Mouse (Mus musculus): ENCODE measurements around the gene Rad50. TPM values are rescaled to one million over a fixed set of nuclear protein-coding genes. Genes with fewer than 3 reads are reported as not detected.
A peak's percentile ranks its signal among the peaks of the same experiment; 100 is the strongest.

Rad50 gene
- total RNA-seq, 2 experiments from 2014 or later = 13.0 to 13.7 TPM

- TF ChIP-seq CTCF (conservative IDR thresholded peaks at IDR 0.05) = no peak
- Histone ChIP-seq H3K27ac (no peak overlapping the region), H3K4me3 (no peak overlapping the region)
- no peak for DNase-seq (ENCODE audit: low spot score in 2 of 2)
Measured at GRCm38 (mm10) chr11:53734970-53735681, 28.0 kb upstream of the Rad50 start.

GRCm38 (mm10) chr11:53734431-53734830, 27.3 kb upstream of the Rad50 start:
- no peak overlapping the region for H3K4me3 ChIP-seq
- H3K27ac ChIP-seq = no peak overlapping the region
- DNase-seq (ENCODE audit: low spot score in 2 of 2) = no peak
- TF ChIP-seq CTCF (conservative IDR thresholded peaks at IDR 0.05) = no peak

GRCm38 (mm10) chr11:53733824-53734223, 26.7 kb upstream of the Rad50 start:
- no peak for DNase-seq (ENCODE audit: low spot score in 2 of 2)
- no peak overlapping the region for H3K4me3 ChIP-seq
- no peak overlapping the region for H3K27ac ChIP-seq
- peak; percentile 42 for TF ChIP-seq CTCF (conservative IDR thresholded peaks at IDR 0.05)

- no peak overlapping the region for H3K27ac ChIP-seq
- no peak overlapping the region for H3K4me3 ChIP-seq
- no peak for DNase-seq (ENCODE audit: low spot score in 2 of 2)
- no peak for TF ChIP-seq CTCF (conservative IDR thresholded peaks at IDR 0.05)
Measured at GRCm38 (mm10) chr11:53732244-53732643, 25.1 kb upstream of the Rad50 start.

- Histone ChIP-seq H3K27ac (no peak overlapping the region), H3K4me3 (no peak overlapping the region)
- DNase-seq (ENCODE audit: low spot score in 2 of 2) = no peak
- TF ChIP-seq CTCF (conservative IDR thresholded peaks at IDR 0.05) = no peak
Measured at GRCm38 (mm10) chr11:53731457-53731856, 24.3 kb upstream of the Rad50 start.

- no peak for TF ChIP-seq CTCF (conservative IDR thresholded peaks at IDR 0.05)
- H3K27ac ChIP-seq = no peak within 1 kb of the TSS
- DNase-seq (ENCODE audit: low spot score in 2 of 2) = no peak
- no peak within 1 kb of the TSS for H3K4me3 ChIP-seq
Measured at GRCm38 (mm10) chr11:53720715-53721114, 13.6 kb upstream of the Rad50 start, which contains the start of gene Il5. Gene Il5 (plus strand): TSS chr11:53720794.

GRCm38 (mm10) chr11:53719701-53720100, 12.6 kb upstream of the Rad50 start:
- DNase-seq (ENCODE audit: low spot score in 2 of 2) = no peak
- Histone ChIP-seq H3K27ac (no peak overlapping the region), H3K4me3 (no peak overlapping the region)
- TF ChIP-seq CTCF (conservative IDR thresholded peaks at IDR 0.05) = no peak

- DNase-seq (ENCODE audit: low spot score in 2 of 2) = no peak
- no peak for TF ChIP-seq CTCF (conservative IDR thresholded peaks at IDR 0.05)
- H3K27ac ChIP-seq = peak overlapping the region; percentile 83
- peak overlapping the region; percentile 70 for H3K4me3 ChIP-seq
Measured at GRCm38 (mm10) chr11:53707718-53708009, 545 bp upstream of the Rad50 start.

- H3K4me3 ChIP-seq = peak overlapping the region; percentile 70
- H3K27ac ChIP-seq = peak overlapping the region; percentile 83
- peak; percentile 10 to 21 for DNase-seq (ENCODE audit: low spot score in 2 of 2)
- no peak for TF ChIP-seq CTCF (conservative IDR thresholded peaks at IDR 0.05)
Measured at GRCm38 (mm10) chr11:53706236-53706933, 734 bp downstream of the Rad50 start.

GRCm38 (mm10) chr11:53699351-53699750, 7.8 kb downstream of the Rad50 start:
- Histone ChIP-seq H3K27ac (no peak overlapping the region), H3K4me3 (no peak overlapping the region)
- no peak for TF ChIP-seq CTCF (conservative IDR thresholded peaks at IDR 0.05)
- DNase-seq (ENCODE audit: low spot score in 2 of 2) = no peak

GRCm38 (mm10) chr11:53698521-53698920, 8.6 kb downstream of the Rad50 start:
- Histone ChIP-seq H3K4me3 (no peak overlapping the region), H3K27ac (no peak overlapping the region)
- peak; percentile 33 for TF ChIP-seq CTCF (conservative IDR thresholded peaks at IDR 0.05)
- DNase-seq (ENCODE audit: low spot score in 2 of 2) = no peak

GRCm38 (mm10) chr11:53691979-53692378, 15.1 kb downstream of the Rad50 start:
- TF ChIP-seq CTCF (conservative IDR thresholded peaks at IDR 0.05) = no peak
- DNase-seq (ENCODE audit: low spot score in 2 of 2) = peak in 1 of 2 experiments; percentile 12
- Histone ChIP-seq H3K4me3 (peak overlapping the region; percentile 41), H3K27ac (peak overlapping the region; percentile 36; the same call in 1 of the 2 replicates)

- Histone ChIP-seq H3K27ac (no peak overlapping the region), H3K4me3 (no peak overlapping the region)
- TF ChIP-seq CTCF (conservative IDR thresholded peaks at IDR 0.05) = no peak
- DNase-seq (ENCODE audit: low spot score in 2 of 2) = no peak
Measured at GRCm38 (mm10) chr11:53682994-53683530, 24.1 kb downstream of the Rad50 start.

GRCm38 (mm10) chr11:53682170-53682569, 24.9 kb downstream of the Rad50 start:
- no peak for DNase-seq (ENCODE audit: low spot score in 2 of 2)
- H3K4me3 ChIP-seq = no peak overlapping the region
- no peak overlapping the region for H3K27ac ChIP-seq
- no peak for TF ChIP-seq CTCF (conservative IDR thresholded peaks at IDR 0.05)
